Mouse (Mus musculus) ES-Bruce4 (cell line): ENCODE measurements around the gene Rbpjl.

ENCODE experiments used
- CTCF ChIP-seq: IDR thresholded peaks from one replicate; pipeline ENCODE4 v1.8.1; 2011; ENCODE audit warnings: low read depth, low read length
- EP300 ChIP-seq: IDR thresholded peaks from 2 replicates; pipeline ENCODE4 v1.6.1; 2011; ENCODE audit warnings: low read depth, low read length; ENCODE audit not compliant: insufficient read depth
- POLR2A ChIP-seq: IDR thresholded peaks from one replicate; pipeline ENCODE4 v1.8.1; 2011; ENCODE audit warnings: low read length; ENCODE audit not compliant: insufficient read depth

GRCm38 (mm10) chr2:164425401-164425800 lies 22.5 kb downstream of the Rbpjl start:
- TF ChIP-seq CTCF (no peak), POLR2A (no peak), EP300 (no peak)
